Mouse (Mus musculus) megakaryocyte-erythroid progenitor cell, adult 5-6 weeks (primary cell): ENCODE results near the gene Slc47a2. TPM values are rescaled to one million over a fixed set of nuclear protein-coding genes. Genes with fewer than 3 reads are reported as not detected.
"Not testable (repeated sequence)": the region's sequence is repeated elsewhere in the genome, so short reads cannot be mapped to it uniquely, and the experiment has no call there.

Source experiments
- ATAC-seq: replicated peaks from 2 replicates; pipeline ENCODE4 v1.8.0; 2016; ENCODE audit warnings: mild to moderate bottlenecking, inconsistent platforms; ENCODE audit not compliant: severe bottlenecking, poor library complexity, low FRiP score, low TSS enrichment
- total RNA-seq, 2 experiments: library from RNA; stranded (forward) in 1 of 2; stranded (reverse) in 1 of 2; fragments of 200-1000, 215-1000 nt in 1 of 2; fragments of >200 nt in 1 of 2; fragmentation: Nextera tagmentation in 1 of 2; gene quantifications; 2 replicates each; pipeline ENCODE4 v1.2.3; 2014 to 2017

Gene Slc47a2
- total RNA-seq, 2 experiments from 2014 or later, result not detected

DNA sequence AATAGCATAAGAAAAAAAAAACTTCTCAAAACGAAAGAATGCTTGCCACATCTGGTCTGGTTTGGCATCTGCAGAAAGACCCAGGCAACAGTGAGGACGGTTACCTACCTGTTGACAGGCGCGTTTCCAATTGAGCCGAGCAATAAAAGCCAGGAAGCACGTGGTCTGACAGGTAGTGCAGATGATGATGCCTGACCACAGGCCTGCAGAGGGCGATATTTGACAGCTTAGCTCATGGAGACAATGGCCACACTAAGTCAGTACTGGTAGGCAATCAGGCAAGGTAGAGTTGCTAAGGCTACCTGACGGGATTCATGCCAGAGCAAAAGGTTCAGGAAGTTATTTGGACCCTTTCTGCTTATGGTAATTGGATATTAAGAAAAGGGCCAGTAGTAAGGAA is 6.7 kb upstream of the Slc47a2 start:
- ATAC-seq, result peak; percentile 87

DNA sequence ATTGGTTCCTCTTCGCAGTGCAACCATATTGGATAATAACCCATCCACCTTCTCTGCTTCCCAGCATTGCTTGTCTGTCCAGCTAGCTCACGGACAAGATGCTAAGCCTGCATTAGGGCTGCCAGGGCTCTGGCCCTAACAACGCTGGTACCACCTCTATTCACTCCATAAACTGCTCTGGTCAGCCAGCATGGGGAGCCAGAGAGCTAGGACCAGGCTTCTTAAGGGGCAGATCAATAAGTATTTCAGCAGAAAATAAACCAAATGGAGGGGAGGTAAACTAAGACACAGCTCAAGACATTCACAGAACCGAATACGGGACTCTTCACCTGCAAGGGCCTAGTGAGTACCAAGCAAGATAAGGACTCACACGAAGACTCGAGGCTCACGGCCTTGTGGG is 3.5 kb upstream of the Slc47a2 start:
- ATAC-seq, result no peak

DNA sequence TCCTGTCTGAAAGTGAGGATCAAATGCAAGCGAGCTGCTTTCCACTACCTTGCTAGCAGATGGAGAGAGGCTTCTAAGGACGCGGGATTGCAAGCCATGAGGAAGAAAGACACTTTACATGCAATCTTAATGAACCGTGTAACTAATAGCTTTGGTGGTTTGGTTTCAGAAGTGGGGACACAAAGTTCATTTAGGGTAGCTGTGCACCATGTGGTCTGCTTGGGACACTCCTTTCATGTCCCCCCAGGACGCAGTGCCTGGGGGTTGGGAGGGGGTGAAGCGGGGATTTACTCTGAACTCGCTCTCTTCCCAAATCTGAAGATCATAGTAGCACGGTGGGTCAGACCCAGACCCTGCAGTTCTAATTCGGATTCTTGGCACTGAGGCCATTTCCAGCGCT is 689 bp downstream of the Slc47a2 start:
- no peak for ATAC-seq

DNA sequence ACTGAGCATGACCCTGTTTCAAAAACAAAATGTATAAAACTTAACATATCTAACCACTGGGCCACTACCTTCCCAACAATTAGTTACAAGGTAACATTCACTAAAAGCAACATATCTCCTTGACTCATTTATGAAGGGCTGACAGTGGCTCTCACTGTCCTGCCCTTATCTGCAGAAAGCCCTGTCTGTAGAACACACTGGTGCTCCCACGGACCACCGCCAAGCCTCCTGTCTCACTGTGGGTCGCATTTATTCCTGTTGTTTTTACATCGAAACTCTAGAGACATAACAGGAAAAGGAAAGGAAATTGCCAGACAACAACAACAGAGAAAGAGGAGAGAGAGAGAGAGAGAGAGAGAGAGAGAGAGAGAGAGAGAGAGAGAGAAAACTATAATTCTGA is 1.4 kb downstream of the Slc47a2 start:
- ATAC-seq, result no peak

DNA sequence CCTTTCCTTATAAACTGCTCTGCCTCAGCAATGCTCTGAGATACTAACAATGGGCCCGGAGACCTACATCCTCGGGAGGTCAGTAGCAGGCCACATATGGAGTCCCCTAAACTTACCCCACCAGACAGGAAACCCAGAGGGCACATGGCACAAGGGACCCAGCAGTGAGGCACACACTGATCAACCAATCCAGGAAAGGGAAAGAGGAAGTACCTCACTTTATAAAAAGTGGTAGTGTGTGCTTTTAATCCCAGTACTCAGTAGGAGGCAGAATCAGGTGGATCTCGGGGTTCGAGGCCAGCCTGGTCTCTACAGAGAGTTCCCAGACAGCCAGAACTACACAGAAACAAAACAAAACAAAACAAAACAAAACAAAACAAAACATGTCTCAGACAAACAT is 2.3 kb downstream of the Slc47a2 start:
- ATAC-seq, result no peak

DNA sequence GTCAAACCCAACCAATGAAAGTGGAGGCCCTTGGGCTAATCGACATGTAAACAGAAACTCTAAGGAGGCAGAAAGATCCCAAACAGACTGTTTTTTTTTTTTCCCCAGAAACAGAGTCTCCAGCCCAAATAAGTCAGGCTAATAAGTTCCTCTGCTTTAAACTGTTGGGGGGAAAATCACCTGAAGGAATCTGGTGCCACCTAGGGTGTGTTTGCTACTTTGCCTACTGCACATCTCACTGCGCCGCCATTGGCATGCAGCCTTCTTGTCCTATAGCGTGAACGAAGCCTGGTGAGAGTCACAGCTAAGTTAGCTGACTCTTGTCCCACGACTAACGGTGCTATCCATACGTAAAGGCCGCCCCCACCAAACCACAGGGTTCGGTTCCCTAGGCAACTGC is 5.1 kb downstream of the Slc47a2 start:
- no peak for ATAC-seq

DNA sequence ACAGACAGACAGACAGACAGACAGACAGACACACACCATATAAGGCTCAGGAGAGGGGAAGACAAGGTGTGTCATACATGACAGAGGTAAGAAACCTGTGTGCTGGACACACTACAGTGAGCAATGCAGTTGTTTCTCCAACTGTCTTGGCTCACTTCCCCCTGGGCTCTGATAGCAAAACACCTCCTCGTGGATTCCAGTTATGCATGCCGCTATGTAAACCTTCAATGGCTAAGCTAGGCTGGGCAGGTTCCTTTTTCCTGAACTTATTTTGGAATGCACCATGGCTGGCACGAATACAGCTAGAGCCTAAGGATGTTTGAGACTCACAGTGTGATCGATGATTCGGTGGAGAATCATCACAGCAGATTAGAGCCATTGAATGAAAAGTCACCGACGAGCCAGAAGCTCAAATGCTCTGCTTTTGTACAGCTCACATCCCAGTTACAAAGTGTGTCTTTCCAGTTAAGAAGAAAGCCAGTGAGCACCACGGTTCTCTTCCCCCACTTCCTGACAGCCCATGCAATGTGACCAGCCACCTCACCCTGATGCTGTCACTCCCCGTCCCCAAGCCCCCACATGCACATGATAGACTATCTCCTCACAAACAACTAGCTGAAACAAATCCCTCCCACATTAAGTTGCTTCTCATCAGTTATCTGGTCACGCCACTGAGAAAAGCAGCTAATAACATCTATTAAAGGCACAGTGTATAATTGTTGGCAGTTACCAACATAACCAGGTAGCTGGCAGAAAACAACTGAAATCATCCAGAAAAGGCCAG is 21.6 kb downstream of the Slc47a2 start:
- ATAC-seq, result no peak

DNA sequence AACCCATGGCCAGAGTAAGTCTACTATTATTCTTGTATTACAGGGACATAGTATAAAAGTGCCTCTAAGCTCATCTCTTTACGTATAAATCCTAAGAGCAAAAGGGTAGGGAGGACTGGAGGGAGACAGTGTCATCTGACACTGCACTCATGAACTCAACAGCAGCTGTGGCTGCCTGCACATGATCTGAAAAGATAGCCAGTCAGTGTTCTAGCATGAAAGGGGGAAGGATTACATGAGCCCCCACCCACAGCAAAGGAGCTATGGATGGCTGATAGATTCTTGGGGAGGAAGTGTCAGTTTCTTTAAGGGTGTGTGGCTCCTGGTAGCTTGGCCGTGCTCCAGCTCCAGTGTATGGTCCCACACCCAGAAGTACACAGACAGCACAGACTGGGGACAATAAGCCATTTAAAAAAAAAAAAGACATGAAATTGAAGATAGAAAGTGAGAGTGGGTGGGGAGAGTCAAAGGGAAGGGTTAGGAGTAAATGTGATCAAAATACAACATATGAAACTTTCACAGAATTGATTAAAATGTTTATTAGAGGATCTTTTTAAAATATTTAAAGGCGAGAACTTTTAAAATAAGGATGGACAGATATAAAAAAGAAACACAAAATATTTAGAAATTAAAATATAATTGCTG is 22.6 kb downstream of the Slc47a2 start:
- ATAC-seq, result peak; percentile 90

DNA sequence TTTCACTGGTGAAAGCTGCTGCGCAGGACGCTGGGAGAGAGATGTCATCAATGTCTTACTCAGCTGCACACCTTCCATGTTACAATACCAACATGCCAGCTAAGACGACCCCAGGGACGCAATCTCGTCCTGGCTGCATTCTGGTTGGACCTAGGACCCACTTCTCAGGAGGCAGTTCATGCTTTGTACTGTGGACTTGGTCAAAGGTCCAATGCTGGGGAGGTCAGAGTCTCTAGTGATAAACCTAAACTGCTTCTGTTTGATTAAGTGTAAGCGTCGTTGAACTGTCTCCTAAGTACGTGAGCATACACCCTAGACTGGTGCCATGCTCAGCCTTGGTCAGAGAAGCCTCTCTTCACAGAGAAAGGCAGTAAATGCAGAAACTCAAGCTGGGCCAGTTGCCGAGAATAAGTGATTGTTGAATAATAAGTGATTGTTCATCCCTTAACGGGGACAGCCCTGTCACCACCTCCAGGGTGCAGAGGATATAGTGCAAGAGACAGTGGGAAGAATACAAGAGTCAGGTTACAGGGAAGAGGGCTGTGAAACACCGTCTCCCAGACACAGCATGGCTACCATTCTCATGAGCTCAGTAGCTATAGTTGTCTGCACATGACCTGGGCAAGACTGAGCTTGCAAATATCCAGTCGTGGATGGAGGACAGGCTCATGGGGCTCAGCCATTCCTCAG is 23.3 kb downstream of the Slc47a2 start:
- no peak for ATAC-seq

DNA sequence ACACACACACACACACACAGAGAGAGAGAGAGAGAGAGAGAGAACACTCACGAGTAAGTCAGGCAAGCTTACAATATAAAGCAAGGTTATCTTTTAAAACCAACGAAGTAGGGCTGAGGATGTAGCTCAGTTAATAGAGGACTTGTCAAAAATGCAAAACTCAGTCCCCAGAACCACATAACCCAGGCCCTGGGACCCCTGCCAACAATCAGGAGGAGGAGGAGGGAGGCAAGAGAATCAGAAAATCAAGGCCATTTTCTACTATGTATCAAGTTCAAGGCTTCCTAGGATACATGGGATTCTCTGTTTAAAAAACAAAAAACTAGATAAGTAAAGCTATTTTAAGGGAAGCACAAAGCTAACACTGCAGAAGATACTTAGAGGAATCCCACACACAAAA is 25.8 kb downstream of the Slc47a2 start:
- no peak for ATAC-seq

DNA sequence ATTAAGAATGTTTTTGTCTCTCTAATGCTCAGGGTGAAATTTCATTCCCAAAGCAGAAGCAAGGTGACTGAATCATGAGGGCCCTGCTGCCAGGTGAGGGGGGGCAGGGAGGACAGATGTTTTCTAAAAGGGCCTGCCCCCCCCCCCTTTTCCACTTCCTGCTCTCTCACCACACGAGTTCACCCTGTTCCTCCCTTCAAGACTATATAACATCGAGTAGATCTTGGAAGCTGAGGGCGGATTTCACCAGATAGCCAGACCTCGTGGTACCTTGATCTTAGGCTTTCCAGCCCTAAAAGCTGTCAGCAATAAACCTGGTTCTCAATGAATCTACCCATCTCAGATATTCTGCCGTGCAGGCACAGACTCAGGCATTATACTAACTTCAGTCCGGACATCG is 32.3 kb downstream of the Slc47a2 start:
- ATAC-seq, result no peak

DNA sequence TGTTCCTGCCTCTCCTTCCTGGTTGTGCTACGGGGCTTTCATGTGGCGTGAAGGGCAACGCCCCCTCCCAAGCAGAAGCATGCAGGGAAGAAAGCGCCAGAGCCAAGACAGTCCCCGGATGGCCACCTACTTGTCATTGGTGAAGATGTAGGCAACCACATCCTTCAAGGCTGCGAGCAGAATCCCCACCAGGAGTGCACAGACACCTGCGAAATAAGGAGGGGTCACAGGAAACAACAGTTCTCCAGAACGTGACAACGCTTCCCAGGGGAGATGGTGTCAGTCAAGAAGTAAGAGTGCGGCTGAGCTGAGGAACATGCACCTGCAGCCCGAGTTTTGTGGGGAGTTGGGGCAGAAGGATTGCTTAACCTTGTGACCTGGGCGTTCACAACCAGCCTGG is 32.8 kb downstream of the Slc47a2 start:
- ATAC-seq, result no peak

DNA sequence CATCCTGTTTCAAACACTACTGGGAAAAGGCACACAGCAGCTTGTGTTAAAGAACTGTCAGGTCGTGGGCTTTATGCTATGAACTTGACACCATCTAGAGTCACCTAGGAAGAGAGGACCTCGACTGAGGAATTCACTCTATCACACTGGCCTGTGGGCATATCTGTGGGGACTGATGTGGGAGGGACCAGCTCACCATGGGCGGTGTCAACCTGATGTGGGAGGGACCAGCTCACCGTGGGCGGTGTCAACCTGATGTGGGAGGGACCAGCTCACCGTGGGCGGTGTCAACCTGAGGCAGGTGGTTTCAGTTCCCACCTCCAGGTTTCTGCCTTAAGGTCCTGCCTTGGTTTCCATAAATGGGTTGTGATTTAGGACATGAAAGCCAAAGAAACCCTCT is 34.9 kb downstream of the Slc47a2 start:
- peak; percentile 81 for ATAC-seq

DNA sequence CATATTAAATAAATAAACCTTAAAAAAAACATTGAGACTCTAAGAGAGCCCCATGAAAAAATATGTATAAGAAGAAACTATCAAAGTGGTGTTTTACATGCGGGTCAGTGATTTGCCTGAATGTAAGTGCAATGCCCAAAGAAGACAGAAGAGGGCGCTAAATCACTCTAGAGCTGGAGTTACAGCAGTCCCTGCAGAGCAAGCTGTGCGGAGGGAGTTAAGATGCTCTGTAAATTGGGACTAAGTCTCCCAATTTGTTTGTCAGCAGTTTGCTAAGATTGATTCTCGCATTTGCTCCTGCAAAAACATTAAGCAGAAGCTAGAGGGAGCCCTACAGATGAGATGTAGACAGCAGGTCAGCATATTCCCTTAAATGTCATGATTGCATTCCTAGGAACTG is 37.3 kb downstream of the Slc47a2 start:
- no peak for ATAC-seq

DNA sequence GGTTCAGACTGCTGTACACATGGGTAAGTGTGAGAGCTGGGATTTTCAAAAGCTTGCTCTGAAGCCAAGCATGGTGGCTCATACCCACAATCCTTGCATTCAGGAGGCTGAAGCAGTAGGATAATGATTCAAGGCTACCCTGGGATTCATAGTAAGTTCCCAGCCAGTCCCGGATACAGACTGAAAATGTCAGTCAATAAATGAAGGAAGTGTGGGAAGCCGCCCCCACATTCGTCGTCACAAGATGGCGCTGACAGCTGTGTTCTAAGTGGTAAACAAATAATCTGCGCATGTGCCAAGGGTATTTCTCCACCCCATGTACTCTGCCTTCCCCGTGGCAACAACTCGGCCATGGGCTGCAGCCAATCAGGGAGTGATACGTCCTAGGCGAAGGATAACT is 38.1 kb downstream of the Slc47a2 start:
- ATAC-seq, result not testable (repeated sequence)

DNA sequence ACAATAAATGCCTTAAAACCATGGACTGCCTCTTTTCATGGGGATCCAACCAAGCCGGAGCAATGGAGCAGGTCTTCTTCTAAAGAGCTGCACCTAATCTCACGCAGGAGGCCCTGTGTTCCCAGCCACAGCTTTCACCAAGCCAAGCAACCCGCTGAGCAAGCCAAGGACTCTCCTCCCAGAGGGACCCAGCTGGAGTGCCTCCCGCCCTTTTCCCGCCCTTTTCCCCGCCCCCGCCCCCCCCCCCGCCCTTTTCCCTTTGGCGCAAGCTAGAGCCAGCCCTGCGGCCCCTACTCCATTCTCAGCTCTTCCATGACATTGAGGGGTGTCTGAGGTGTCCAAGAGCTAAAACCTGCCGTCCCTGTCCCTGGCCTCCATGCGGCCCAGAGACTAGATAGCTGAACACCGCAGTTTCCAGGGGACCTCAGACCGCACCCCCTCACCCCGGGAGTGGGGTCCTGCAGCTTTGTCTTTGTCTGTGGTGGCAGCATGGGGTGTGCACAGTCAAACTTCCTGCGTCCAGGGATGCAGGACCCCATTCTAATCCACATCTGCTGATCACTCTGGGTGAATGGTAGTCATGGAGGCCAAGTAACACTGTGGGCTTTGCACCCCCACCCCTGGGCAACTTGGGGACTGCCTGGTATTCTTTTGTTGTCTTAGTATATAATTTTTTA is 41.8 kb downstream of the Slc47a2 start:
- no peak for ATAC-seq

DNA sequence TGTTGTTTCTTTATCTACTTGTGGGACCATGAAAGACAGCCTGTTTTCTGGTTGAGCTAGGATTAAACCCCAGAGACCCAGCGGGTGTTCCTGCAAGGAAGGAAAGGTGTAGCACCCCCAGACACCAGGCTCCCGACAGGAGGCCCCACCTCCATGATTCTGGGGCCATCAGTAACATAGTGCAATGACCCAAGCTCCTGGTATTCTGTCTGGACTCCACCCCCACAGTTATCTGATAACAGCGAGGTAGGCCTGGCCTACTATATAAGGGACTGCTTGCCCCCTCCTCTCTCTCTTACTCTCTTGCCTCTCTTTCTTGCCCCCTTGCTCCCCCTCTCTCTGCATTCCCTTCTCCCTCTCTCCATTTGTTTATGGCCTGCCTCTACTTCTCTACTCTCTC is 42.5 kb downstream of the Slc47a2 start:
- ATAC-seq, result no peak

DNA sequence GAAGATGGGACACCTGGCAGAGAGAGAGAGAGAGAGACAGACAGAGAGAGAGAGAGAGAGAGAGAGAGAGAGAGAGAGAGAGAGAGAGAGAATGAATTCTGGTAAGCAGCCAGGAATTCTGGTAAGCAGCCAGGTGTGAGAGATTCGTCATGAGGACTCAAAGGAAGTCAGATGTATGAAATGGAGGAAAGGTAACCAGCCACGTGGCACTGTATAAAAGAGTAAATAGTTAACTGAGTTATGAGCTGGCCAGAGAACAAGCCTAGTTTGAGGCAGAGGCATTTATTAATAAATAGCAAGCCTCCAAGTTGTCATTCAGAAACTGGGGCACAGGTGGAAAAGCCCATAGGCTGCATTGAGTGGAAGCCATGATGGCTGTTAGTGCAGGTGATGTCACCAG is 44.8 kb downstream of the Slc47a2 start:
- no peak for ATAC-seq

DNA sequence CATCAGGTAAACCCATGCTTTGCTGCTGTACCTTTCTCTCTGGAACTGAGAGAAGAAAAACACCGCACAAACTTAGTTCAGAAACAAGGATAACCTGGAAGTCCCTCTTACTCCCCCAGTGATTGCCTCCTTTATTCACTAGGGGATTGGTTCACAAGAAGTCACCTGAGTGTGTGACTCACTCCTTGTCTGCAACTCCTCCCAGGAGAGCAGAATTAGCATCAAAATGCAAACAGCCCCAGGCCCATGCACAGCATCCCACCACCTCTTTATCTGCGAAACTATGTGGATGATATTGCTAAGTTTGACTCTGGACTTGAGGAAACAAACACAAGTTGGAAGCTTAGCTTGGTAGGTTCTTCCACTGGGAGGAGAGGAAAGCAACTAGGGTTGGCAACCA is 45.3 kb downstream of the Slc47a2 start:
- no peak for ATAC-seq

DNA sequence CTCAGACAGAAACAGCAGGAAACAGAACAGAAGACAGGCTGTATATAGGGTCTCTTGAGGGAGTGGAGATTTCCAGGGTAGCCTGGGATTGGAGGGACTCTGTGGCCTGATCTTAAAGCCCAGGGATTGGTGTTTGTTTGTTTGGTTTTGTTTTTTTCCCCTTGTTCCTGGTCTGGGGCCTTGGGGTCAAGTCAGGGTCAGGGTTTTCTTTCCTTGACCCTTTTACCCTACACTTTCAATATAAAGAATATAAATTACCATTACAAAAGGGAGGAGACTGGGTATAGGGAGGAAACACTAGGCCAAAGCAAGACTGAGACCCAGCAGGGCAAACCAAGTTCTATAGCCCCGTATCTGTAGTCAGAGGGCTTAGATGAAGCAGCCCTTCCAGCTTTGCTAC is 46.1 kb downstream of the Slc47a2 start:
- ATAC-seq, result no peak
